Mouse (Mus musculus) bone marrow macrophage, adult 2 months (primary cell): ENCODE data around the gene Acvrl1. TPM values are rescaled to one million over a fixed set of nuclear protein-coding genes. Genes with fewer than 3 reads are reported as not detected.

Experiments used
- H3K27ac ChIP-seq: 2 replicates; pipeline ENCODE4 v1.5.1; 2012; ENCODE audit warnings: low read depth, low read length; ENCODE audit not compliant: insufficient read depth
- H3K4me1 ChIP-seq: 2 replicates; pipeline ENCODE4 v1.6.1; 2012; ENCODE audit warnings: low read length; ENCODE audit not compliant: control insufficient read depth, insufficient read depth
- H3K4me3 ChIP-seq: 2 replicates; pipeline ENCODE4 v1.5.1; 2012; ENCODE audit warnings: mild to moderate bottlenecking, low read length, moderate library complexity; ENCODE audit not compliant: insufficient read depth
- CTCF ChIP-seq: IDR thresholded peaks from 2 replicates; pipeline ENCODE4 v1.5.1; 2012; ENCODE audit warnings: low read depth, mild to moderate bottlenecking, low read length, moderate library complexity
- POLR2A ChIP-seq: IDR thresholded peaks from 2 replicates; pipeline ENCODE4 v1.6.1; 2012; ENCODE audit warnings: mild to moderate bottlenecking, low read depth, low read length, borderline replicate concordance
- polyA plus RNA-seq: library from polyadenylated mRNA; stranded (reverse); fragments of >200 nt; gene quantifications from 2 replicates; pipeline ENCODE4 v1.2.4, GENCODE M21; 2012; ENCODE audit not compliant: missing spikeins, insufficient read depth, insufficient read length

The Acvrl1 gene
- polyA plus RNA-seq, 1 experiment = 29.8 TPM

- H3K4me3 ChIP-seq = no peak overlapping the region
- TF ChIP-seq CTCF (no peak), POLR2A (no peak)
- no peak overlapping the region for H3K27ac ChIP-seq
- peaks cover 26% of the 10 kb centered on the region for H3K4me1 ChIP-seq
Observed at GRCm38 (mm10) chr15:101147115-101147909, 19.0 kb downstream of the Acvrl1 start.

DNA sequence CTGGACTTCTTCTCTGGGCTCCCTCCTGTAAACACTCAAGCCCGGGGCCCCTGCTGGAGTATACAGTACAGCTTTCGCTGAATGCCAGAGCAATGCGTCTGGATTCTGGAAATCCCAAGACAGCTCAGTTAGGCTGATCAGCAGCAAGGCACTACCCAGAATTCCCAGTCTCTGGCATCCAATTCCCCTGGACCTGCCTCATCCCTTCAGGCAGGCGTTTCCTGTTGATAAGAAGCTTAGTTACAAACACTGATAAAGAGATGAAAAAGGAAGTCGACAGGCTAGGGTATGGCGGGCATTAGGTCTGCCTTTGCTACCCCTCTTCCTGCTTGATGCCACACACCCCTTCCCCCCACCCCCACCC lies 19.6 kb downstream of the Acvrl1 start:
- Histone ChIP-seq H3K4me1 (peaks cover 26% of the 10 kb centered on the region), H3K27ac (no peak overlapping the region), H3K4me3 (no peak overlapping the region)
- TF ChIP-seq CTCF (no peak), POLR2A (no peak)

- peaks cover 19% of the 10 kb centered on the region for H3K4me1 ChIP-seq
- no peak overlapping the region for H3K4me3 ChIP-seq
- H3K27ac ChIP-seq = no peak overlapping the region
- TF ChIP-seq CTCF (no peak), POLR2A (no peak)
Observed at GRCm38 (mm10) chr15:101148604-101149003, 20.3 kb downstream of the Acvrl1 start.

- Histone ChIP-seq H3K27ac (no peak overlapping the region), H3K4me1 (peaks cover 13% of the 10 kb centered on the region), H3K4me3 (no peak overlapping the region)
- no peak for TF ChIP-seq POLR2A
- no peak for TF ChIP-seq CTCF
Observed at GRCm38 (mm10) chr15:101151409-101152261, 23.3 kb downstream of the Acvrl1 start.

GRCm38 (mm10) chr15:101154700-101155616 lies 26.6 kb downstream of the Acvrl1 start:
- peaks cover 17% of the 10 kb centered on the region for H3K4me1 ChIP-seq
- no peak overlapping the region for H3K4me3 ChIP-seq
- H3K27ac ChIP-seq = peak overlapping the region; percentile 45
- TF ChIP-seq POLR2A (no peak), CTCF (no peak)

DNA sequence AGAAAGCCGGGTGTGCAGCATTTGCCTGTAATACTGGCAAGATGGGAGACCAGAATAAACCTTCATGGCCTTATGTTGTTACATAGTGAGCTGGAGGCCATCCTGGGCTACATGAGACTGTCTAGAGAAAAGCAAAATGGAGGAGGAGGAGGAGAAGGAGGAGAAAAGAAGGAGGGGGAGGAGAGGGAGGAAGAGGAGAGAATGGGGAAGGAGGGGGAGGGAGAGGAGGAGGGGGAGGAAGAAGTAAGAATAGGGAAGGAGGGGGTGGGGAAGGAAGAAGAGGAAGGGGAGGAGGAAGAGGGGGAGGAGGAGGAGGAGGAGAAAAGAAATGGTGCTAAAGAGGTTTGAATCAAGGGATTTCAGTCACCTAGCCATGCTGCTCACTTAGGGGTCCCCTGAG lies 31.8 kb downstream of the Acvrl1 start:
- peak overlapping the region; percentile 25 for H3K4me3 ChIP-seq
- H3K4me1 ChIP-seq = peaks cover 16% of the 10 kb centered on the region
- TF ChIP-seq CTCF (no peak), POLR2A (no peak)
- H3K27ac ChIP-seq = peak overlapping the region; percentile 89

- Histone ChIP-seq H3K4me3 (no peak overlapping the region), H3K27ac (no peak overlapping the region), H3K4me1 (peaks cover 15% of the 10 kb centered on the region)
- no peak for TF ChIP-seq POLR2A
- no peak for TF ChIP-seq CTCF
Observed at GRCm38 (mm10) chr15:101160591-101160990, 32.3 kb downstream of the Acvrl1 start.

DNA sequence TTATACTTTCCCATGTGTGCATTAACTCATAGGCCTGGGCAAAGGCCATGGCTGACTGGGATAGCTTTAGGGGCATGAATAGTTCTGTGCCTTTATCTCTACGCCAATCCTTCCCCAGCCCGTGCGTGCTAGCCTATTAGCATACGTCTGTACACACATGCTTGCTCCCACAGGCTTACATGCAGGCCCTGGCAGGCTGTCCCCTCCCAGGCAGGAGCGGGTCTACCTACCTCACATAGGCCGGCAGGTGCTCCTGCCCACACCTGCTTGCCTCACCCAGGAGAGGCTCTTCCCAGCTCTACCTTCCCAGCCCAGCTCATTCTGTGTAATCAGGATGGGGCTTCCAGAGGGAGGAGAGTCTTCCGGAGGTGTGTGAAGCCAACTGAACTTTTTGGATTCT lies 33.2 kb downstream of the Acvrl1 start:
- H3K27ac ChIP-seq = no peak overlapping the region
- no peak for TF ChIP-seq POLR2A
- TF ChIP-seq CTCF = no peak
- H3K4me3 ChIP-seq = no peak overlapping the region
- H3K4me1 ChIP-seq = peaks cover 17% of the 10 kb centered on the region

DNA sequence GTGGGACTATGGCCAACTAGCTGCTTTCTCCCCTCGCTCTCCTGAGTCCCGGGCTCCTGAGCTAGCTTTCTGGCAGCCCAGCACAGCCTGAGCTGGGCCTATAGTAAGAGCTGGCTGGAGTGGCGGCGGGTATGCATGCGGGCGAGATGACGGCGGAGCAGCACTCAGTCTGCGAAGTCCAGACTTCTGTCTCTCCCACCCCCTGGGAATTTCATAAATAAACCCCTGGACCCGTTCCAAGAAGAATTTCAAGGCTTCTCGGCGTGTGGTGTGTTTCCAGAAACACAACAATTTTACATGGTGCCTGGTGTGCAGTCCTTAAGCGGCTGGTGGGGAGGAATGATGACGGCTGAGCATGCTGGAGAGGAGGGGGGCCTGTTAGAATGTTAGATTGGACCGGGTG lies 34.7 kb downstream of the Acvrl1 start:
- no peak overlapping the region for H3K4me3 ChIP-seq
- H3K4me1 ChIP-seq = peaks cover 17% of the 10 kb centered on the region
- H3K27ac ChIP-seq = no peak overlapping the region
- no peak for TF ChIP-seq POLR2A
- TF ChIP-seq CTCF = no peak
